Mouse (Mus musculus): Measurements from ENCODE around the gene Rock2.
A peak's percentile ranks its signal among the peaks of the same experiment; 100 is the strongest.

Gene Rock2

GRCm38 (mm10) chr12:16872006-16872405 lies 22.7 kb upstream of the Rock2 start:
- DNase-seq: no peak

GRCm38 (mm10) chr12:16872926-16873464 lies 21.7 kb upstream of the Rock2 start:
- no peak for DNase-seq

GRCm38 (mm10) chr12:16873549-16873948 lies 21.1 kb upstream of the Rock2 start:
- DNase-seq: no peak

- DNase-seq: peak; percentile 81 to 86
These were observed 20.6 kb upstream of the Rock2 start for GRCm38 (mm10) chr12:16874086-16874485.

- no peak for DNase-seq
These were observed 19.4 kb upstream of the Rock2 start for GRCm38 (mm10) chr12:16875269-16875668.

GRCm38 (mm10) chr12:16875678-16876077 lies 19.0 kb upstream of the Rock2 start:
- no peak for DNase-seq

- DNase-seq: no peak
These were observed 18.0 kb upstream of the Rock2 start for GRCm38 (mm10) chr12:16876667-16877066.

GRCm38 (mm10) chr12:16877141-16877540 lies 17.6 kb upstream of the Rock2 start:
- peak; percentile 40 to 50 for DNase-seq

- DNase-seq: no peak
These were observed 17.0 kb upstream of the Rock2 start for GRCm38 (mm10) chr12:16877679-16878078.

GRCm38 (mm10) chr12:16879369-16879768 lies 15.3 kb upstream of the Rock2 start:
- DNase-seq: no peak

GRCm38 (mm10) chr12:16880077-16880476 lies 14.6 kb upstream of the Rock2 start:
- no peak for DNase-seq

GRCm38 (mm10) chr12:16882442-16882841 lies 12.3 kb upstream of the Rock2 start:
- no peak for DNase-seq

- no peak for DNase-seq
These were observed 11.6 kb upstream of the Rock2 start for GRCm38 (mm10) chr12:16883111-16883510.

GRCm38 (mm10) chr12:16884534-16884933 lies 10.2 kb upstream of the Rock2 start:
- no peak for DNase-seq

- no peak for DNase-seq
These were observed 8.3 kb upstream of the Rock2 start for GRCm38 (mm10) chr12:16886354-16886753.

GRCm38 (mm10) chr12:16893039-16893438 lies 1.7 kb upstream of the Rock2 start:
- DNase-seq: no peak

GRCm38 (mm10) chr12:16893656-16894395 lies 869 bp upstream of the Rock2 start:
- DNase-seq: no peak

GRCm38 (mm10) chr12:16895221-16895928 lies 680 bp downstream of the Rock2 start:
- DNase-seq: peak; percentile 48 to 73

- DNase-seq: no peak
These were observed 1.5 kb downstream of the Rock2 start for GRCm38 (mm10) chr12:16896073-16896789.

- no peak for DNase-seq
These were observed 2.5 kb downstream of the Rock2 start for GRCm38 (mm10) chr12:16897225-16897624.

GRCm38 (mm10) chr12:16898221-16898620 lies 3.5 kb downstream of the Rock2 start:
- DNase-seq: no peak

GRCm38 (mm10) chr12:16898790-16899189 lies 4.1 kb downstream of the Rock2 start:
- no peak for DNase-seq

- peak in 1 of 2 experiments; percentile 37 for DNase-seq
These were observed 6.0 kb downstream of the Rock2 start for GRCm38 (mm10) chr12:16900625-16901222.

Measured in kidney, postnatal 25 days (tissue).